In the genomic region with DNA sequence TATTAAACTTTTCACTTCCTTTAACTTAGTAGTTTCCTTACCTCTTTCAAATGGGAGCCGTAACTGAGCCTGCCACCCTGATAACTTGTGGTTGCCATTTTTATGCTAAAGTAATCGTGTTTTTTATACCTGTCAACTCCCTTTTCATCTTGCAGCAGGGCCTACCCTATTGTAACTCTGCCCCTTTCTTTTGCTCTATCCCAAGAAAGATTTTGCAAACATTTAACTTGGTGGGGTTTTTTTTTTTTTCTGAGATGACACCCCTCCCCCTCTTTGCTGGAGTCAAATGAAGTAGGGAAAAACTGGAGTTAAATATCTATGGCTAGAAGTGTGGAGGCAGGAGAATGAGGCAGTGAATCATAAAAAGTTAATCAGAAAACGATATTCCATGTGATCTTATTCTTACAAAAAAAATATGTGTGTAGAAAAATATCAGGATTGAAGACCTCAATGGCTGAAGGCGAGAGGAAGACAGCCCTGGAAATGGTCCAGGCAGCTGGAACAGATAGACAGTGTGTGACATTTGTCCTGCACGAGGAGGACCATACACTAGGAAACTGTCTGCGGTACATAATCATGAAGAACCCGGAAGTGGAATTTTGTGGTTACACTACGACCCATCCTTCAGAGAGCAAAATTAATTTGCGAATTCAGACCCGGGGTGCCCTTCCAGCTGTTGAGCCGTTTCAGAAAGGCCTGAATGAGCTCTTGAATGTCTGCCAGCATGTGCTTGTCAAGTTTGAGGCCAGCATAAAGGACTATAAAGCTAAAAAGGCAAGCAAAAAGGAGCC, we compare ENCODE assay signal across 7 mouse cellular contexts. TPM values are rescaled to one million over a fixed set of nuclear protein-coding genes. Genes with fewer than 3 reads are reported as not detected.
A peak's percentile ranks its signal among the peaks of the same experiment; 100 is the strongest.
DNase-seq lines count a peak whose midpoint lies in the region; ATAC-seq and TF ChIP-seq lines count a peak whose summit lies in the region.

No protein-coding gene starts in this region.

- ATAC-seq in forebrain, embryonic 16.5 days = no peak

- no peaks in the 10 kb centered on the region for H3K9me3 ChIP-seq in forebrain, embryonic 16.5 days (ENCODE audit: control insufficient read depth, low read length)

- no peaks in the 10 kb centered on the region for H3K27me3 ChIP-seq in testis, adult 2 months (ENCODE audit: control insufficient read depth, insufficient read depth, low read length)
- H3K27me3 ChIP-seq in forebrain, embryonic 16.5 days (replicated peaks; ENCODE audit: control insufficient read depth, insufficient read depth, low read length) = no peaks in the 10 kb centered on the region
- H3K27me3 ChIP-seq in small intestine, adult 2 months (ENCODE audit: control insufficient read depth, insufficient read depth, low read length) = no peaks in the 10 kb centered on the region

- H3K9ac ChIP-seq in forebrain, embryonic 16.5 days (replicated peaks; ENCODE audit: low read depth, low read length) = peak overlapping the region; percentile 77

- DNase-seq in testis, postnatal 14 days (ENCODE audit: low spot score) = no peak
- DNase-seq in kidney, postnatal 4 days = peak; percentile 58 to 69
- DNase-seq in frontal cortex, postnatal 36 days (ENCODE audit: low spot score in 2 of 2) = no peak
- DNase-seq in spleen, adult 12 weeks (ENCODE audit: low spot score) = no peak

- H3K4me2 ChIP-seq in forebrain, embryonic 16.5 days (ENCODE audit: low read length) = peak overlapping the region; percentile 72

- H3K27ac ChIP-seq in testis, adult 2 months (ENCODE audit: control insufficient read depth, insufficient read depth, low read depth, low read length) = peak overlapping the region; percentile 85
- no peak overlapping the region for H3K27ac ChIP-seq in forebrain, embryonic 16.5 days (ENCODE audit: low read length)
- peak overlapping the region; percentile 30; the same call in 1 of the 2 replicates for H3K27ac ChIP-seq in small intestine, adult 2 months (ENCODE audit: insufficient read depth, low read depth, low read length)

- no peak for TF ChIP-seq CTCF in testis, adult 2 months (IDR thresholded peaks at IDR 0.05; ENCODE audit: control insufficient read depth, insufficient read depth, insufficient replicate concordance, low read depth, low read length)
- no peak for TF ChIP-seq CTCF in small intestine, adult 2 months (IDR thresholded peaks at IDR 0.05; ENCODE audit: extremely low read depth, insufficient read length, insufficient replicate concordance, low read depth, low read length)

- no peaks in the 10 kb centered on the region for H3K36me3 ChIP-seq in testis, adult 2 months (ENCODE audit: control insufficient read depth, insufficient read depth, low read length)
- H3K36me3 ChIP-seq in forebrain, embryonic 16.5 days (ENCODE audit: control insufficient read depth, insufficient read depth) = no peaks in the 10 kb centered on the region
- H3K36me3 ChIP-seq in small intestine, adult 2 months (ENCODE audit: control insufficient read depth, insufficient read depth, low read length) = peaks cover 4% of the 10 kb centered on the region; the same call in 1 of the 2 replicates

- peak overlapping the region; percentile 94 for H3K4me3 ChIP-seq in testis, adult 2 months (ENCODE audit: control insufficient read depth, low read depth, low read length)
- H3K4me3 ChIP-seq in forebrain, embryonic 16.5 days (replicated peaks; ENCODE audit: low read length) = peak overlapping the region; percentile 81
- peak overlapping the region; percentile 81 for H3K4me3 ChIP-seq in small intestine, adult 2 months (ENCODE audit: low read depth, low read length)

- H3K4me1 ChIP-seq in testis, adult 2 months (ENCODE audit: control insufficient read depth, insufficient read depth, low read length) = peaks cover 15% of the 10 kb centered on the region
- peaks cover 18% of the 10 kb centered on the region for H3K4me1 ChIP-seq in forebrain, embryonic 16.5 days (replicated peaks; ENCODE audit: control insufficient read depth, insufficient read depth, low read length)
- peaks cover 13% of the 10 kb centered on the region; the same call in 1 of the 2 replicates for H3K4me1 ChIP-seq in small intestine, adult 2 months (ENCODE audit: control insufficient read depth, insufficient read depth, insufficient read length, low read length)

- WGBS in forebrain, embryonic 16.5 days = 39% methylated on average over 11 of the region's 11 CpGs
- 15% methylated on average over 11 of the region's 11 CpGs for WGBS in small intestine, adult 2 months

- TF ChIP-seq POLR2A in testis, adult 2 months (IDR thresholded peaks at IDR 0.05; ENCODE audit: control insufficient read depth, low read depth, low read length) = no peak
- no peak for TF ChIP-seq POLR2A in small intestine, adult 2 months (IDR thresholded peaks at IDR 0.05; ENCODE audit: low read depth, low read length)

RNA-seq across cellular contexts. Expression of gene Polr1d, which starts 1.5 kb away (rescaled TPM):
- polyA plus RNA-seq in testis, adult 2 months (2012; rRNA removed) = 136 and 138 TPM in 2 replicates
- polyA plus RNA-seq in forebrain, embryonic 16.5 days (2015; fragmentation: Nextera tagmentation; extraction: Ambion mirVana) = 107 and 115 TPM in 2 replicates
- 17.2 and 33.0 TPM in 2 replicates for polyA plus RNA-seq in small intestine, adult 2 months (2012; rRNA removed)

RNA-seq across cellular contexts. Expression of gene Lnx2, which starts 1.9 kb away (rescaled TPM):
- 9.5 and 10.8 TPM in 2 replicates for polyA plus RNA-seq in testis, adult 2 months (2012; rRNA removed)
- 12.8 and 14.3 TPM in 2 replicates for polyA plus RNA-seq in forebrain, embryonic 16.5 days (2015; fragmentation: Nextera tagmentation; extraction: Ambion mirVana)
- polyA plus RNA-seq in small intestine, adult 2 months (2012; rRNA removed) = 24.6 and 44.9 TPM in 2 replicates

Comparison
In these comparisons a context has a peak if more than half of its experiments do, and no peak if none do; other contexts are left out.
1. DNase-seq: peak in kidney, postnatal 4 days (2 of 2); none in testis, postnatal 14 days (single experiment), frontal cortex, postnatal 36 days (0 of 2) and spleen, adult 12 weeks (single experiment).
2. Peak in every context shown above with its lines, with median percentiles within 50 percentile points of each other: H3K4me3 ChIP-seq.